Mouse (Mus musculus): ENCODE data around the gene Rsad1.

DNA sequence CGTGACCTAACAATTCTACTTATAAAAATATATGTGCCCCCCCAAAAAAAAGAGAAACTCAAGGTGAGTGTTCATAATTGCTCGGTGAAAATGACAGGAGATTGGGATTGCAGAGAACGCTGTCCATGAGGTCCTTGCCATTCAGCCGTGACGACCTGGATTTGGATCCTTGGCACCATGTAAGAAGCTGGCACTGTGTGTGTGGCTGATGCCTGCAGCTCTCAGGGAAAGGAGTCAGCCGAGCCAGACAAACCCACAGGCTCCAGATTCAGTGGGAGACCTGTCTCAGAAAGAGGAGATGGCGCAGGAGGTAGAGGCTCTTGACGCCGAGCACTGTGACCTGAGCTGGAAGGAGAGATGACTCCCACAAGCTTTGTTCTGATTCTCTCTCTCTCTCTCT, 27.3 kb upstream of the Rsad1 start:
- TF ChIP-seq POLR2A (IDR thresholded peaks at IDR 0.05; ENCODE audit: borderline replicate concordance, extremely low read depth, low read depth, low read length) (no peak), CTCF (IDR thresholded peaks at IDR 0.05; ENCODE audit: insufficient read depth, low read length) (no peak)
